Mouse (Mus musculus) liver, embryonic 18 days (tissue): ENCODE data around the gene Olfr702. TPM values are rescaled to one million over a fixed set of nuclear protein-coding genes. Genes with fewer than 3 reads are reported as not detected.

ENCODE experiments used
- polyA plus RNA-seq: library from polyadenylated mRNA; depleted of rRNA; stranded (reverse); fragments of >200 nt; gene quantifications from 2 replicates; pipeline ENCODE4 v1.2.3, GENCODE M21; 2012; rRNA removed

Olfr702 gene
- not detected in 2 replicates for polyA plus RNA-seq

DNA sequence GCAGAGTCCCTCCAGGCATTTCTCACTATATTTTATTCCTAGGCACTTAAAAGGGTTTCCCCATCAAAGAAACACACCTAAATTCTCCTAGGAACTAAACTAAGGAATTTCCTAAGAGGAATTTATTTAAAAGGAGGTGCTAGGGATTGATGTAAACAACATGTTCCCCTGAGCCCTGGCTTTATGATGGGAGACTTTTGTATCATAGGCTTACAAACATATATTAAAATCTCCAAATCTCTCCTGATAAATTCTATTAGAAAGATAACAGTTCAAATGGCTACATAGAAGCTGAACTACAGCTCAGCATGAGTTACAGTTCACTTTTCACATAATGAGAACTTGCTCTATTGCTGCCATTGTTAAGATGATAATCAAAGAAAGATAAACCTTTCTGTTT is at the start of gene Olfr702:
Gene Olfr702 (minus strand): TSS at position 101 of the 400 bp plus-strand sequence.

DNA sequence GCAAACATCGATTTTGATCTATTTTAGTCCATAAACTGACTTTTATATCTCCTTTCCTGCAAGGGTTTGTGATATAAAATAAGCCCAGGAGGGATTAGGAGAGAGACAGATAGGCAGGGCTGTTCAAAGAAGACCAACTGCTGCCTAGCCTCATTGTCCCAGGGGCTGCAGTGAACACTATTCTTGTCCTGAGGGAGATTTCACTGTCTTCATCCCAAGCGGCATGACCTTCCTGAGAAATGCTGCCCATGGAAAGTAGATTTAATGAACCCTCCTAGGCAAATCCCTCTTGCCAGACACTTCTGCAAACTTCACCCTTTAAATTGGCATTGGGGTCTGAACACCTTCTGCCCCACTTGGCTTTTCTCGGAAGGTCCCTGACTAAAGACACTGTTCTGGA is 43.1 kb upstream of the Olfr702 start, which contains the start of gene Olfr705:
Gene Olfr705 (minus strand): TSS at position 101 of the 400 bp plus-strand sequence.

DNA sequence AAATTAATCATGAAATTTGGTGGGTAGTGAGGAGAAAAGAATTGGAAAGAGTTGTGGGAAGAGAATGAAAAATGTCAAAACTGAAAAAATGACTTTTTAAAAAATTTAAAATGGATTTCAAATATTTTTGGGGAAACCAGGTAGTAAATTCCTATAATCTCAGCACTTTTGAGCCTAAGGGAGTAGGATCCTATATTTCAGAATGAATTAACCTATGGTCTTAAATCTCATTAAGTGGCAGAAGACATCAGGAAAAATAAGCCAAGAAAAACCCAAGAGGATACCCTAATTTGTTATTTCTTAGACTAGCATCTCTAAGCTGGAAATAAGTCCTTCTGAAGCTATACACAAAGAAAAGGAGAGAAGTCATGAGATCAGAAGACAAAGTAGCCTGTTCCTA is 29.2 kb upstream of the Olfr702 start, which contains the start of gene Olfr704:
Gene Olfr704 (plus strand): TSS at position 301 of the 400 bp plus-strand sequence.

DNA sequence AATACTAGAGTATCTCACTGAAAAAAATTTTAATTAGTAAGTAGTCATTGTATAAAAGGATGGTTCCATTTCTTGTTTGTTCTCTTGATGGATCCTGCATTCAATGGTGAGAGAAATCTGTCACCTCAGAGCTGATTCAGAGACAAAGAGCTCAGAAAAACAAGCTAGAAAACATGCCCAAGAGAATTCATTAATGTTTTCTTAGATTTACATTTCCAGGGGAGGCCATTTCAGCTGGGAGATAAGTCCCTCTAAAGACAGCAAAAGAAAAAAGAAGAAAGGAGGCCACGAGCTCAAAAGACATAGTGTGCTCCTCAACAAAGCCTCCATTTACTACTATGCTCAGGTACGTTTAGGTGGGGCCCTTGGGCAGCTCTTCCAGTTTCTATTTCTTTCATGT is 9.4 kb upstream of the Olfr702 start, which contains the start of gene Olfr703:
Gene Olfr703 (plus strand): TSS at position 301 of the 400 bp plus-strand sequence.

DNA sequence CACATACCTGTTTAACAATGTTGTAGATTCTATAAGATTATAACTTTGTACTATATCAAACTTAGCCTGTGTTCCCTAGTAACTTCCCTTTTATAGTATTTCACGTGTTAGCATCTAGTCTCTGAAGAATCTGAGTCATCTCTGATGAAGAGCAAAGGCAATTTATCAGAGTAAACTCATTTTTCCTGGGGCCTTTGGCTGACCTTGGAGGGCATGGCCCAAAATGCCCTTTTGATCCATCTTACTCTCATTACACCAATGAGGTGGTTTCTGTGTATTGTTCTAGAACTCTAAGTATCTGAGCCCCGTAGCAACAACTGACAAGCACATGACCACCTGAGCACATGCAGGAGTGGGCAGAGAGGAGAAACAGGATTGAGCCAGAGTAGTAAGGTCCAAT is 19.9 kb downstream of the Olfr702 start, which contains the start of gene Olfr701:
Gene Olfr701 (plus strand): TSS at position 301 of the 400 bp plus-strand sequence.

DNA sequence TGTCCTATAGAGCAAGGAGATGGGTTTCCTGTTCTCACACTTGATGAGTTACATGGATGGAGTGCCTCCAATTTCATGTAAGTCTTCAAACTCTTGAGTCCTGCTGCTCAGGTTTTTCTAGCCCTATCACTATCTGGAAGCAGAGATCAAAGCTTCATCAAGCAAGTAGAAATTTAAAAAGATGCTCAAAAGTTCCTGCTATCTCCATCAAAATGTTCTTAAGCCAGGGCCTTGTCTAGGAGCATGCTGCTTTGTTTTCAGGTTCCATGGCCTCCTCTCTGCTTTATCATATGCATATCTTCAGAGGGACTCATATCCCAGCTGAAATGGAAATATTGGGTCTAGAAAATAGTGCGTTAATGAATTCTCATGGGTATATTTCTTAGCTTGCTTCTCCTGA is 25.0 kb downstream of the Olfr702 start, which contains the start of gene Olfr700:
Gene Olfr700 (minus strand): TSS at position 101 of the 400 bp plus-strand sequence.

DNA sequence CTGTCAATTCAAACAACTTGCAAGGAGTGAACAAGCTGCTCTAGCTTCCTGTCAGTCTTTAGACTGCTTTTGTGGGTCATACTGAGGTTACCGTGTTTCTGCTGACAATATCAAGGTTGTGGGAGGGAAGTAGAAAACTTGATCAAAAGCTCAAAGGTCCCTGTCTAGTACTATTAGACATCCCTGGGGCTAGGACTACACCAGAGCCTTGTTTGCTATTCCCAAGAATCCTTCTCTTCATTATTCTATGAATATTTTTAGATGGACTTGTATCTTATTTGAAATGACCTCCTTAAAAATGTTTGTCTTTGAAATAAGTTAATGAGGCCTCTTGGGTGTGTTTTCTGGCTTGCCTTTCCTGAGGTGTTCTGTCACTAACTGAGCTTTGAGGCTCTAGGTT is 40.6 kb downstream of the Olfr702 start, which contains the start of gene Olfr699:
Gene Olfr699 (minus strand): TSS at position 101 of the 400 bp plus-strand sequence.

Other genes starting within 250 kb of the Olfr702 start
- gene Olfr693, start 153.3 kb downstream of the Olfr702 start, polyA plus RNA-seq, result not detected in 2 replicates
- gene Olfr694, start 142.1 kb downstream of the Olfr702 start, polyA plus RNA-seq, result not detected in 2 replicates
- not detected in 2 replicates for gene Olfr695, start 117.5 kb downstream of the Olfr702 start, polyA plus RNA-seq
- gene Olfr697, start 91.5 kb downstream of the Olfr702 start, polyA plus RNA-seq, result not detected in 2 replicates
- gene Olfr698, start 78.5 kb downstream of the Olfr702 start, polyA plus RNA-seq, result not detected in 2 replicates
- not detected in 2 replicates for gene Olfr699, start 40.7 kb downstream of the Olfr702 start, polyA plus RNA-seq
- not detected in 2 replicates for gene Olfr700, start 25.1 kb downstream of the Olfr702 start, polyA plus RNA-seq
- gene Olfr701, start 19.8 kb downstream of the Olfr702 start, polyA plus RNA-seq, result not detected in 2 replicates
- not detected in 2 replicates for gene Olfr703, start 9.5 kb upstream of the Olfr702 start, polyA plus RNA-seq
- gene Olfr704, start 29.3 kb upstream of the Olfr702 start, polyA plus RNA-seq, result not detected in 2 replicates
- gene Olfr705, start 43.0 kb upstream of the Olfr702 start, polyA plus RNA-seq, result not detected in 2 replicates
- not detected in 2 replicates for gene Olfr706, start 54.3 kb upstream of the Olfr702 start, polyA plus RNA-seq
- not detected in 2 replicates for gene Olfr707, start 67.3 kb upstream of the Olfr702 start, polyA plus RNA-seq
- gene Olfr1532-ps1, start 74.1 kb upstream of the Olfr702 start, polyA plus RNA-seq, result not detected in 2 replicates
- not detected in 2 replicates for gene Olfr709-ps1, start 98.3 kb upstream of the Olfr702 start, polyA plus RNA-seq
- gene Olfr710, start 114.4 kb upstream of the Olfr702 start, polyA plus RNA-seq, result not detected in 2 replicates
- not detected in 2 replicates for gene Olfr6, start 130.0 kb upstream of the Olfr702 start, polyA plus RNA-seq
- gene Olfr711, start 141.6 kb upstream of the Olfr702 start, polyA plus RNA-seq, result not detected in 2 replicates
- gene Olfr2, start 172.2 kb upstream of the Olfr702 start, polyA plus RNA-seq, result not detected in 2 replicates
- gene Olfr713, start 197.3 kb upstream of the Olfr702 start, polyA plus RNA-seq, result not detected in 2 replicates
- gene Olfr714, start 237.1 kb upstream of the Olfr702 start, polyA plus RNA-seq, result not detected in 2 replicates